Mouse (Mus musculus): ENCODE data around the gene Unk. TPM values are rescaled to one million over a fixed set of nuclear protein-coding genes. Genes with fewer than 3 reads are reported as not detected.

The Unk gene
- total and polyA plus RNA-seq, 3 experiments = 21.7 to 42.3 TPM; not detected in 1

GRCm38 (mm10) chr11:116065345-116065744, 35.2 kb downstream of the Unk start:
- no peaks in the 10 kb centered on the region for H3K9me3 ChIP-seq (replicated peaks; ENCODE audit: insufficient read depth, low read length)
- no peak overlapping the region for H3K9ac ChIP-seq (ENCODE audit: control insufficient read depth, low read depth, low read length, poor library complexity, severe bottlenecking)
- H3K27ac ChIP-seq (ENCODE audit: control insufficient read depth, low read depth, low read length) = no peak overlapping the region
- no peaks in the 10 kb centered on the region for H3K4me1 ChIP-seq (ENCODE audit: control insufficient read depth in 1 of 2, insufficient read depth in 2 of 2, low read length in 2 of 2)
- H3K27me3 ChIP-seq (ENCODE audit: control insufficient read depth in 1 of 2, insufficient read depth in 2 of 2, low read length in 2 of 2) = no peaks in the 10 kb centered on the region
- no peak for DNase-seq (ENCODE audit: low read depth, low spot score)
- no peaks in the 10 kb centered on the region; a peak in 1 of 4 replicates for H3K36me3 ChIP-seq (ENCODE audit: control insufficient read depth in 1 of 2, insufficient read depth in 2 of 2, low read length in 2 of 2)
- no peaks in the 10 kb centered on the region for H3K79me2 ChIP-seq (ENCODE audit: control insufficient read depth, insufficient read depth, low read length, poor library complexity)
- H3K4me3 ChIP-seq (ENCODE audit: control insufficient read depth in 1 of 2, insufficient read depth in 1 of 2, low read depth in 2 of 2, low read length in 2 of 2) = no peak overlapping the region
- TF ChIP-seq USF1 (IDR thresholded peaks at IDR 0.05; ENCODE audit: low read depth, low read length) (no peak), TAL1 (IDR thresholded peaks at IDR 0.05; ENCODE audit: low read length) (no peak)

DNA sequence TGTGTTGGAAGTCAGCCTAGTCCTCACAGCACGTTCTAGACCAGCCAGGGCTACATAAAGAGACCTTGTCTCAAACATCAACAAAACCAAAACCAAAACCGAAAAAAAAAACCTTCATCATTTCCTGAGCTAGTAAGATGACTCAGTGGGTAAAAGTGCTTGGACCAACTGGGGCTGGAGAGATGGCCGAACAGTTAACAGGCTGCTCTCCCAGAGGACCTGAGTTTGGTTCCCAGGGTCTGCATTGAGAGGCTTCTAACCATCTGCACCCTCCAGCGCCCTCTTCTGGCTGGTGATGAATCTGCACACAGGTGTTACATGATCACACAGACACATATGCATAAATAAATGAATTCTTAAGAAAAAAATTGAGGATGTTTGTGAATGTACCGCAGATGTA, 41.4 kb downstream of the Unk start:
- peak; percentile 84 for DNase-seq (ENCODE audit: low read depth, low spot score)
- H3K36me3 ChIP-seq (ENCODE audit: control insufficient read depth in 1 of 2, insufficient read depth in 2 of 2, low read length in 2 of 2) = peaks cover 0 to 16% of the 10 kb centered on the region in 2 experiments; a peak in 2 of 4 replicates
- no peak for TF ChIP-seq POLR2AphosphoS5 (IDR thresholded peaks at IDR 0.05; ENCODE audit: borderline replicate concordance, low read depth, low read length)
- peak; percentile 34; the same call in 1 of the 2 replicates for TF ChIP-seq ZC3H11A (IDR thresholded peaks at IDR 0.05; ENCODE audit: low read depth, low read length)
- TF ChIP-seq HCFC1 (IDR thresholded peaks at IDR 0.05; ENCODE audit: low read depth, low read length) = no peak
- no peak for TF ChIP-seq MAZ (IDR thresholded peaks at IDR 0.05; ENCODE audit: low read depth, low read length)
- no peak for TF ChIP-seq BHLHE40 (IDR thresholded peaks at IDR 0.05; ENCODE audit: borderline replicate concordance, low read depth, low read length)
- peak; percentile 49 for TF ChIP-seq RAD21 (IDR thresholded peaks at IDR 0.05; ENCODE audit: low read depth, low read length)
- peak; percentile 28 for TF ChIP-seq ZNF384 (IDR thresholded peaks at IDR 0.05; ENCODE audit: low read depth, low read length)
- TF ChIP-seq E2F4 (IDR thresholded peaks at IDR 0.05; ENCODE audit: borderline replicate concordance, low read depth, low read length) = no peak
- TF ChIP-seq ZMIZ1 (IDR thresholded peaks at IDR 0.05; ENCODE audit: low read depth, low read length) = no peak
- no peak for TF ChIP-seq JUND (IDR thresholded peaks at IDR 0.05; ENCODE audit: low read depth, low read length)
- TF ChIP-seq ZKSCAN1 (IDR thresholded peaks at IDR 0.05; ENCODE audit: low read depth, low read length) = no peak
- peak; percentile 80 to 81 (median 80) for TF ChIP-seq CTCF (IDR thresholded peaks at IDR 0.05 in 2 of 3, conservative IDR thresholded peaks at IDR 0.05 in 1 of 3; ENCODE audit: control insufficient read depth in 1 of 3, insufficient read depth in 1 of 3, low read depth in 2 of 3, low read length in 3 of 3, poor library complexity in 1 of 3, severe bottlenecking in 1 of 3)
- TF ChIP-seq ELF1 (IDR thresholded peaks at IDR 0.05; ENCODE audit: low read depth, low read length) = no peak
- no peak for TF ChIP-seq POLR2A (IDR thresholded peaks at IDR 0.05; ENCODE audit: control insufficient read depth in 1 of 2, insufficient read depth in 1 of 2, low read depth in 1 of 2, low read length in 2 of 2, poor library complexity in 1 of 2)
- no peak for TF ChIP-seq KAT2A (conservative IDR thresholded peaks at IDR 0.05; ENCODE audit: low read depth, low read length)
- TF ChIP-seq SMC3 (IDR thresholded peaks at IDR 0.05; ENCODE audit: low read depth, low read length) = peak; percentile 51
- TF ChIP-seq MYB (IDR thresholded peaks at IDR 0.05; ENCODE audit: low read depth, low read length) = no peak

More for the DNA sequence above, 41.4 kb downstream of the Unk start:
- Histone ChIP-seq H3K27ac (ENCODE audit: control insufficient read depth, low read depth, low read length) (no peak overlapping the region), H3K79me2 (ENCODE audit: control insufficient read depth, insufficient read depth, low read length, poor library complexity) (peaks cover 9% of the 10 kb centered on the region), H3K9ac (ENCODE audit: control insufficient read depth, low read depth, low read length, poor library complexity, severe bottlenecking) (no peak overlapping the region), H3K4me1 (ENCODE audit: control insufficient read depth in 1 of 2, insufficient read depth in 2 of 2, low read length in 2 of 2) (peaks cover 9 to 13% of the 10 kb centered on the region in 2 experiments), H3K4me3 (ENCODE audit: control insufficient read depth in 1 of 2, insufficient read depth in 1 of 2, low read depth in 2 of 2, low read length in 2 of 2) (no peak overlapping the region), H3K9me3 (replicated peaks; ENCODE audit: insufficient read depth, low read length) (no peaks in the 10 kb centered on the region), H3K27me3 (ENCODE audit: control insufficient read depth in 1 of 2, insufficient read depth in 2 of 2, low read length in 2 of 2) (no peaks in the 10 kb centered on the region)

Measured in MEL (cell line).